Mouse (Mus musculus): ENCODE data around the gene Mkrn2os.

Gene Mkrn2os

DNA sequence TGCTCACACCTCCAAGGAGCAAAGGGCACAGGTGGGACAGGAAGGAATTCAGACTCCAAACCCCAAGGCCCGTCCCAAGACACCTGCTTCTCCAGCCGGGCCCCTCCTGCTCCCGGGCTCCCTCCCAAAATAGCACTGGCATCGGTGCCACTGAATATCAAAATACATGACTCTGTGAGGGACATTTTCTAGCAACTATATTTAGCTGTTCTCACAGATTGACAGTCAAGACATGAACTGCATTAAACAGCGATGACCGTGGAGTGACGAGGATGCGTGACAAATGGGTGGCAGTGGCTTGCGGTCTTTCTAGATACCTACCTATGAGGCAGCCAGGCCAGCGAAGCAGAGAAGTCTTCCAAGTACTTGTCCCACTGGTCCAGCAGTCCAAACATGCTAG, 6.1 kb downstream of the Mkrn2os start:
- in situ Hi-C loops (cut with MboI; ENCODE audit: low pct_unique_long_range_greater_than_20kb in 1 of 2, low sequenced_read_pairs in 2 of 2, unreplicated experiment in 1 of 2): no loop called here

DNA sequence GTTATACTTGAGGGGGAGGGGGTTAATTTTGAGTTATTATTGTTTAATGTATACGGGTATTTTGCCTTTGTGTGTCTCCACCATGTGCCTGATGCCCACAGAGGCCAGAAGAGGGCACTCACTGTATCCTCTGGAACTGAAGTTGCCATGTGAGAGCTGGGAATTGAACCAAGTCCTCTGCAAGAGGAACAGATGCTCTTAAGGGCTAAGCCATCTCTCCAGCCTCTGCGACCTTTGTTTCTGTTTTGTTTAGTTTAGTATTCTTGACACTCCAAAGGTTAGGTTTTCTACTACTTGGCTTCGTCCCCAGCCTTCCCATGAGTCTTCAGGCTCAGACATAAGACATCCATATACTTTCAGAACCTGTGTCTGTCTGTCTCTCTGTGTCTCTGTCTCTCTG, 8.2 kb downstream of the Mkrn2os start:
- in situ Hi-C loops (cut with MboI; ENCODE audit: low pct_unique_long_range_greater_than_20kb in 1 of 2, low sequenced_read_pairs in 2 of 2, unreplicated experiment in 1 of 2): no loop called here

DNA sequence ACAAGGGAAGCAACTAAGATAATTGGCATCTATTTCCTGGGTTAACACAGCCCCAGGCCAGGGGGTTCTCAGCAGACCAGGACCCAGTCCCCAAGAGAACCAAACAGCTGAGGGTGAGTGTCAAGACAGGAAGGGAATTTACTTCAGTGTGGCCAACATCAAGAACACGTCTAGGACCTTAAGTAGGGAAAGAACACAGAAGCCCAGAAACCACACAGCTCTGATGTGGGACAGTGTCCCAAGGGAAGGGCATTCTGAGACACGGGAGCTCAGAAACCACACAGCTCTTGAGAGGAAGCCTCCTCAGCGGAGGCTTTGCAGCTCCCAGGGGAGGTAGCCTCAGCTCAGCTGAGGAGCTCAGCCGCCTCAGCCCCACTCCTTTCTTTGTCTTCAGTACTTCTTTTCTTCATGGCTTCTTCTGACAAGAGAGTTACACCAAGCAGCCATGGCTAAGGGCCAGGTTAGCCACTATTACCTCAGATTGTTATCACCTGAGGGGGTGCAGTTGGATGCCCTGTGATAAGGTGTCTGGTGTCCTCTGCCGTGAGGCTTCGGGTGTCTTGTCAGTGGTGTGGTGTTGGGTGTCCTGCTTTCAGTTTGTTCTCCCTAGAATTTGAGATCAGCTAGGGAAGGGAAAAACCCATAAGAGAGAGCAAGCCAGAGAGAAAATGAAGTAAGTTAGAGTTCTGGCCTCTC, 8.8 kb downstream of the Mkrn2os start:
- in situ Hi-C loops (cut with MboI; ENCODE audit: low pct_unique_long_range_greater_than_20kb in 1 of 2, low sequenced_read_pairs in 2 of 2, unreplicated experiment in 1 of 2): no loop called here

DNA sequence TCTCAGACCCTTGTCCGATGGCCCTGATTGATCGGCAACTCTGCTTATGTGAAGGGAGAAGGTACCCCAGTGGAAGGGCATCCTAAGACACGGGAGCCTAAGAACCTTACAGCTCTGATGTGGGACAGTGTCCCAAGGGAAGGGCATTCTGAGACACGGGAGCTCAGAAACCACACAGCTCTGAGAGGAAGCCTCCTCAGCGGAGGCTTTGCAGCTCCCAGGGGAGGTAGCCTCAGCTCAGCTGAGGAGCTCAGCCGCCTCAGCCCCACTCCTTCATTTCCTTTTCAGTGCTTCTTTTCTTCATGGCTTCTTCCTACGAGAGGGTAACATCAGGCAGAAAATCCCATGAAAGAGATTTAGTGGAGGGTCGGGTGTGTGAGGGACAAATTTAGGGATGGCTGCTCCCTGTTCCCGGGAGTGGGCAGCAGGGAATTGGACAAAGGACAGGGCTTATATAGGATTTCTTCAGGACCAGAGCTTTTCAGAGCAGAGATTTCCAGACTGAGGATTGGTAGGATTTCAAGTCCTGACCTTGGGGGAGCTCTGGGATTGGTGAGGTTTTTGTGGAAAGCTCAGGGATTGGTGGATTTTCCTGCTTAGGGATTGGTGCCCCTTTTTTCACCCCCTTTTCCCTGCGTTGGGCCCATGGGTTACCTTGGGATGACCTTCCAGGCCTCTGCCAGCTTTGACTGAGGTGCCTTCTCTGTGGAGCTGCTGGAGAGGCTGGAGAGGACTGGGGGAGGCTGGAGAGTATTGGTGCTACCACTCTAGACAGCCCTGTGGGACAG, 9.9 kb downstream of the Mkrn2os start:
- in situ Hi-C loops (cut with MboI; ENCODE audit: low pct_unique_long_range_greater_than_20kb in 1 of 2, low sequenced_read_pairs in 2 of 2, unreplicated experiment in 1 of 2): no loop called here

DNA sequence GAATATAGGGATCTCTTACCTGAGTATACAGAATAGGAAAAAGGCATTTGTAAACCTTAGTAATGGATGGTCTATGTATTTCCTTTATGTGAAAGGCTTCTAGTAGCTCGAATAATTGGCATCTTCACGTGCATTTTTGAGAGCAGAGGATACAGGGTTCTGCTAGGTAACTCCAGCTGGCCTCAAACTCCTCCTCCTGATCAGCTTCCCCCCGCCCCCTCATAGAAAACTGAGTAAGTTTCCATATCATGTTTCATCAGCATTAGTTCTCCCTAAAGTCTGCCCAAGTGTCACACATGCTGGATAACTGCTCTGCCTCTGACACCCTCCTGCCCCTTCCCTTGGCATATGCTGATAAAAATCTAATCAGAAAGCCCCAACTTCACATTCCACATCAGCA, 11.6 kb downstream of the Mkrn2os start:
- in situ Hi-C loops (cut with MboI; ENCODE audit: low pct_unique_long_range_greater_than_20kb in 1 of 2, low sequenced_read_pairs in 2 of 2, unreplicated experiment in 1 of 2): no loop called here

DNA sequence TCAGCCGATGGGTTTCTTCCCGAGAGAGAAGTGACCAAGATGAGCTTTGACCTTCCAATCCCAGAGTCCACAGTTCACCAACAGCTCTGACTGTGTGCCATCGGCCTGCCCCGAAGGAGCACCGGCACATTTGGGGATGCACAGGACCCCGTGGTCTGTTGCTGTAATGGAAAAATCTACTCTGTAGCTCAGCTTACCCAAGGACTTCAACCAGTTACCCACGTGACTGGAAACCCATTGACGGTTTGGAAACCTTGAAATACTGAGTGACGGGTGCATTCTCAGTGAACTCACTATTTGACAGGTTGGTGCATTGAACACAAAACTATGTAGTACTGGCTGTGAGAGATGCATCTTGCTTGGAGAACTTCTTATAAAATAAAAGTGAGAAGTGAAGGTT, 14.4 kb downstream of the Mkrn2os start:
- in situ Hi-C loops (cut with MboI; ENCODE audit: low pct_unique_long_range_greater_than_20kb in 1 of 2, low sequenced_read_pairs in 2 of 2, unreplicated experiment in 1 of 2): no loop called here

DNA sequence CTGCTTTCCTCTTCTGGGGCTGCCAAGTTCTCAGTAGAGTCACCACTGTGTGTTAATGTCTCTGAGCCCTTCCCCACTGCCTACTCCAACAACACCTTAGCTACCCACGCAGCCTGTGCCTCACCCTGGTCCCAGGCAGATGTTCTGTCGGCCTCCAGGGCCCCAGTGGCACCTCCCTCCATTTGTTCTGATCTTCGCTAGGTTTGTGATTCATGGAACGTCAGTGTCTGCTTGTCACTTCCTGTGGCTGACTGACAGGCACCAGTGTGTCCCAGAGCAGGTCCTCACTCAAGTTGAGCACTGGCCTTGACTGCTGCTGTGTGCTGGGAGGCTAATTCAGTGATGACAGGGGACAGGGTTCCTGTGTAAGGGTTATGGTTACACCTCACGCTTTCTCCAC, 15.0 kb downstream of the Mkrn2os start:
- in situ Hi-C loops (cut with MboI; ENCODE audit: low pct_unique_long_range_greater_than_20kb in 1 of 2, low sequenced_read_pairs in 2 of 2, unreplicated experiment in 1 of 2): no loop called here

DNA sequence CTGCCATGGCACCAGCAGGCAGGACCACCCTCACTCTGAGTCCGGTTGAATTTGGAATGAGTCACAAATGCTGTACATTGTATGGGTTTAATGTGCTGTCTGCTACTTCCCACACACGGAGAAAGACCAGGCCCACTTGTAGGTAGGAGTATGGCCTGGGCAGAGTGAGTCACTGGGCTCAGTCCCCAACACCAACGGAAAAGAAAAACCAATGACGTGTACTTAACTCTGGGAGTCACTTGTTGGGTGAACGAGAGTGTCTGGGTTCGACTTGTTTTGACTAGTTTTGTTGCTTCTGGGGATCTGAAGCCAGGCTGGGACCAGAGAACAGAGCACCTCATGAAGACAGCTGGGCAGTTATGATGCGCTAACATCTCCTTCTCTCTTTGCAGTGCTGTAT, 18.2 kb downstream of the Mkrn2os start:
- in situ Hi-C loops (cut with MboI; ENCODE audit: low pct_unique_long_range_greater_than_20kb in 1 of 2, low sequenced_read_pairs in 2 of 2, unreplicated experiment in 1 of 2): no loop called here

DNA sequence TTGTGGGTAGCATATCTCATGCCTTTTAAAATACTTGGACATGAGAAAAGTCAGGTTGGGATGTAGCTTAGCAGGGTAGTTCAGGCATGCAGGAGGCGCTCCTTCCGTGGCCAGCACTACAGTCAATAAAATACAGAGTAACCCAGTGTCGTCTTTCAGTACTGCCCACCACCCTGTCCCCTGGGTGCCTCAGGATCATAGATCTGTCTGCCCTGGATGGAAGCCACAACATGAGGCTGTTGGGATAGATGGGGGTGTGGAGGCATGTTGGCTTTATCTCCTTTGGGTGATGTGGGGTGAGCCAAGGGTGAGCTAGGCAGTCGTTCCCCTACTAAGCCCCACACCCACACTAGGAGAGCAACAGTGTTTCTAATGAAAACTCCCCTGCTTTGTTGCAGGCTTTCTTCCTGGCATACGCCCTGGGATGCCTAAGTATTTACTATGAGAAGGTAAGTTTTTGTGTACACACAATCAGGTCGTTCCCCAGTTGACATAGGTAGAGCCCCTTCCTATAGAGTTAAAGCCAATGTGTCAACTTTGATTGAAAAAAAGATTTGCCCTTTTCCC, 26.8 kb downstream of the Mkrn2os start:
- in situ Hi-C loops (cut with MboI; ENCODE audit: low pct_unique_long_range_greater_than_20kb in 1 of 2, low sequenced_read_pairs in 2 of 2, unreplicated experiment in 1 of 2): no loop called here

DNA sequence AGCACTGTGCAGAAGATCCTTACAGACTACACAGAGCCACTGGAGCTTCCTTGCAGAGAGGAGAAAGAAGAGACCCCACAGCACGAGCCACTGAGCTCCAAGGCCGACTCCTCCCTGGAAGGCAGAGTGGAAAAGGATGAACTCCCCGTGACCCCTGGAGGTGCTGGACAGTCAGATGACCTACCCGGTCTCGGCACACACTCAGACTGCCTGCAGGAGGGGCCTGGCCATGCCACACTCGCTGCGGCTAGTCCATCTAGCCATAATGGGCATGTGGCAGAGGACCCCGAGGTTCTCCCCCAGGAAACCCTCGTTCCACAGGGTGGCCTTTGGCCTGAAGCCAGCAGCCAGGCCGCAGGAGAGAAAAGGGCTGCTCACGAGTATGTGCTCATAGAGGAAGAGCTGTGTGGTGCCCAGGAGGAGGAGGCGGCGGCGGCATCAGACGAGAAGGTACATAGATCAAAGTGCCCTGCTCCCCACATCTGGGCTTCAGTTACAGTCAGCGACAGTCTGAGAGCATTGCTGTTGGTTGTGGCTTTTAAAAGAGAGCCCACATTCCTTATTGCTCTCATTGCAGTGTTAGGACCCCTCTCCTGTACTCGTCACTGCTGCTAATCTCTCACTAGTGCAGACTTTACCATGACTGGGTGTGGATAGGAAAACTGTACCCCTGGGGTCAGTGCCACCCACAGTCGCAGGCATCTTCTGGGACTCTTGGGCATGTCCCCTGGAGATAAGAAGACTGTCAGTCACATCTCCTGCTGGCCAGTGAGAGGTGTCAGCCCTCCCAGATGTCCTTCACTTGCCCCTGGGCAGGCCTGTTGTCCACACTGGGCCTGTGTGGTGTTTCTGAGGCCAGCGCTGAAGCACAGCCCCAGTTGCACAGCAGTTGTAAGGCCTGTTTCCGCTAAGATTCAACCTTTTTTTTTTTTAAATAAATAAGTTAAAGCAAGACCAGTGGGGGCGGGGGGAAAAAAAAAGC, 32.4 kb downstream of the Mkrn2os start:
- in situ Hi-C loops (cut with MboI; ENCODE audit: low pct_unique_long_range_greater_than_20kb in 1 of 2, low sequenced_read_pairs in 2 of 2, unreplicated experiment in 1 of 2): no loop called here

DNA sequence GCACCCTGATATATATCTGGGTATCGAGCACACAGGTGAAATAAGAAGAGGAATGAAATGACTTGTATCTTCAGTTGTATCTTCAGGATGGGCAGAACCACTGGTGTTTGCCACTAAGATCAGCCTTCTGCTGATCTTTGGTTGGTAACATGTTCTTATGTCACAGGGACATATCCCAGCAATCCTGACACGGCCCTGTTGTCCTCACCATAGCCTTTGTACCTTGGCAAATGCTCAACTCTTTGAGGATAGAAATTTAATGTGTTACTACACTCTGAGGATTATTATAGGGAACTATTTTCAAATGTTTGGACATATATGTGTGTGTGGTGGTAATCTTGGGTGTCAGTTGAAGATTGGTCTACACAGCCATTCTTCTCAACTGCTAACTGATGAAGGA, 34.2 kb downstream of the Mkrn2os start:
- in situ Hi-C loops (cut with MboI; ENCODE audit: low pct_unique_long_range_greater_than_20kb in 1 of 2, low sequenced_read_pairs in 2 of 2, unreplicated experiment in 1 of 2): no loop called here

DNA sequence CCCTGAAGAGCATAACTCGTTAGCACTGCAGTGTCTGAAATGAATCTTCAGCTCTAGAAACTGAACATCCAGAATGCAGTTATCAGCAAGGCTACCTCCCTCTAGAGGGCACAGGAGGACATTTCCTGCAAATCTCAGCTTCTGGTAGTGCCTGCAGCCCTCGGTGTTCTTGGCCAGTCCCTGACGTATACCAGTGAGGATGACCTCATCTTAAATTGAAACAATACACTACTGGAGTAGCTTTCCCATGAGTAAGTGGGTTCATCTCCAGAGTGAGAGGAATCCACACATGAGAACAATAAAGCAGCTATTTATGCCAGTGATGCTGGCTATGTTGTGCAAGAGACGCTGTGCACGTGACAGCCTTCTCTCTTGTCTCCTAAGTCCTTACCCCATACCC, 36.9 kb downstream of the Mkrn2os start:
- in situ Hi-C loops (cut with MboI; ENCODE audit: low pct_unique_long_range_greater_than_20kb in 1 of 2, low sequenced_read_pairs in 2 of 2, unreplicated experiment in 1 of 2): no loop called here

DNA sequence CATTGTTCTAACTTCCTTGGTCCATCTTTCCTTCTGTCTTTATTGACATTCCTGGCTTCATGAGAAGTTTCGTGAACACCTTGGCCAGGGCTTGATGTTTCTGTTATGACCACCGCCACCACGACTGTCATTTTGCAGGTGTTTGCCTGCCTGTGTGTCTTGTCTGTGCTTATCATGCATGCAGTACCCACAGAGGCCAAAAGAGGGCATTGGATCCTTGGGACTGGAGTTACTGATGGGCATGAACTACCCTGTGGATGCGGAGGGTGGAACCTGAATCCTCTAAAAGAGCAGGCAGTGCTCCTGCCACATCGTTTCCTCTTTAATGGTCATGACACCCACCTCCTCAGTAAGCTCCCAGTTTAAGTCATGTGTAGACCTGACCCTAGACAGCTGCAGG, 46.1 kb downstream of the Mkrn2os start:
- in situ Hi-C loops (cut with MboI; ENCODE audit: low pct_unique_long_range_greater_than_20kb in 1 of 2, low sequenced_read_pairs in 2 of 2, unreplicated experiment in 1 of 2): loop anchor here in 1 of 2 experiments (25.0 kb wide), 1 partner anchor 484 kb away; no protein-coding TSS in a partner anchor

DNA sequence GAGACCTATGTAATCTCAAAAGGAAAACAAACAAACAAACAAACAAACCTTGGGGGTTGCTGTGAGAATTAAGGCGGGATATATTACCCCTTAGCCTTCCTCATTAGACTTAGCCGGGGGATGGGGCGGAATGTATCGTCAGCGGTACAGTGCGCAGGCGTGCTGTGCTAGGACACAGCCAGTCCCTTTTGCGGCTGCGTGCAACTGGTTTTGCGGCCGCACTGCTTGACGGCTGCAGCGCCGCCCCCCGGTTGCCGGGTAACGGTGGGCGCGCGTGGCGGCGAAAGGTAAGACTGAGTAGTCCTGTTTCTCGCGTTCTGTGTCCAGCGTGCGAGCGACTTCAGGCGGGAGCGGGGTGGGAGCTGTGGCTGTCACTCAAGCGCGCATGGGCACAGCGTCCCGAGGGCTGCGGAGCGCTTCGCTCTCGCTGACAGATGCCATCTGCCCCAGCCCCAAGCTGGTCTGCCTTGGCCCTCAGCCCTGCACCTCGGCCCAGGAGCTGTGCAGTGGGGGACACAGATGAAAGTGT, 47.9 kb downstream of the Mkrn2os start, which contains the start of gene Tsen2:
Tsen2 (plus strand) TSS at position 223 of the 529 bp plus-strand sequence.
- in situ Hi-C loops (cut with MboI; ENCODE audit: low pct_unique_long_range_greater_than_20kb in 1 of 2, low sequenced_read_pairs in 2 of 2, unreplicated experiment in 1 of 2): loop anchor here in 1 of 2 experiments (25.0 kb wide), 1 partner anchor 482 kb away; no protein-coding TSS in a partner anchor

DNA sequence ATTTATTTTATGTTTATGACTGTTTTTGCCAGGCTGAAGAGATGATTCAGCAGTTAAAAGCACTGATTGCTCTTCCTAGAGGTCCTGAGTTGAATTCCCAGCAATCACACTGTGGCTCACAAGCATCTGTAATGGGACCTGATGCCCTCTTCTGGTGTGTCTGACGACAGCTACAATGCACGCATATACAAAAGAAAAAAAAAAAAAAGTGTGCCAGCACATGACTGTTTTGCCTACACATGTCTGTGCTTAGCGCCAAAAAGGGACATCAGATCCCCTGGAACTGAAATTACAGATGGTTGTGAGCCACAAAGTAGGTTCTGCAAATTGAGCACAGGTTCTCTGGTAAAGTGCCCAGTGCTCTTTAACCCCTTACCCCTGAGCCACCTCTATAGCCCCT, 50.0 kb downstream of the Mkrn2os start:
- in situ Hi-C loops (cut with MboI; ENCODE audit: low pct_unique_long_range_greater_than_20kb in 1 of 2, low sequenced_read_pairs in 2 of 2, unreplicated experiment in 1 of 2): loop anchor here in 1 of 2 experiments (25.0 kb wide), 1 partner anchor 480 kb away; no protein-coding TSS in a partner anchor

DNA sequence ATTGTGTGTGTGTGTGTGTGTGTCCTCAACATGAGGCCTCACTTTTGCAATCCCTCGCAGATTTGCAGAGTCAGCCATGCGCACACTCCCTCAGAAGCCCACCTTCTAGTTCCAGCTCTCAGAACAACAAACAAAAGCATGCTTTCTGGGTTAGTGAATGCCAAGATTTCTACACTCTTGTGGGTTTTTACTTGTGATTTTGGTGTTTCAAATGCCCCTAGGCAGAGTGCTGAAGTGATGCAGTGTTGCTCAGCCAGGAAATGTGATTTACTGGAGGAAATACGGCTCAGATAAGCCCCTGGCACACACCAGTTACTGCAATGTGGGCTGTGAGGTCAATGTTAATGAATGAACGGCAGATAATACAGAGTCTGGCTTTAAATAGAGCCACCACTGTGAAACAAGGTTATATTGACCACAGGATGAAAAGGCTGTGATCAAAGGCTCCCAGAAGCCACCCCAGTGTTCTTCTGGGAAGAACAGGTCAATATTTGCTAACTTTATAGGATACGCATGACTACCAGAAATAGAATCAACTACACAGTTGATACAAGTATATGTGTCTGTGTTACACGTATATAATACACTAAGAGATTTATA, 50.6 kb downstream of the Mkrn2os start:
- in situ Hi-C loops (cut with MboI; ENCODE audit: low pct_unique_long_range_greater_than_20kb in 1 of 2, low sequenced_read_pairs in 2 of 2, unreplicated experiment in 1 of 2): loop anchor here in 1 of 2 experiments (25.0 kb wide), 1 partner anchor 479 kb away; no protein-coding TSS in a partner anchor

DNA sequence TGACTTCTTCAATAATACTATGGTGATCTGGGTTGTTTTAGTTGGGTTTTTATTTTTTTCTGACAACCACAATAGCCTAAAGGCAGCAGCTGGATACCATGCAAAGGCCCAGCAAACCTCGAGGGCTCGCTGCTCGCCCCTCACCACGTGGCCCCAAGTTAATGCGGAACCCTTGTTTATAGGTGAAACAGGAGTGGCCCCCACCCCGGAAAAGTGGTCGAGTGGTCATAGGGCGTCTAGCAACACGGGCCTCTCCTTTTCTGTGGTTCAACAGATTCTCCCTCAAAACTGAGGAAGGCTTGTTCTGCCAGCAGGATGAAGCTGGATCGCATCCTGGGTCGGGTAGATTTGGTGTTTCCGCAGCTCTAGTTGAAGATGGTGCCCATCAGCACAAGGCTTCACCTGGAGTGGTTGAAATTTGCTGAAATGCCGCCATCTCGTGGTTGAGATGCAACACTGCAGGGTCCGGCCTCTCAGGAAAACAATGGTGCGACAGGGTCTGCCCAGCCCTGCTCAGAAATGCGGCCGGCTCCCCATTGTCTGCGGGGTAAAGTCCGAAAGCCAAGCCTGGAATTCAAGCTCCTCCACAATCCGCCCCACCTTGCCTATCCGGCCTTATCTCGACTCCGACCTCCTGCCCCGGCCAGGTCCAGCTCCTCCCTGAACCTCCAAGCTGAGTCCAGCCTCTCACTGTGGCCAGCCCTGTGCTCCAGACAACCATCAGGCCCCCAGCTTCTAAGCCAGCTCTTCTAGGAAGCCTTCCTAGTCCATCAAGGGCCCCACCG, 53.5 kb downstream of the Mkrn2os start:
- in situ Hi-C loops (cut with MboI; ENCODE audit: low pct_unique_long_range_greater_than_20kb in 1 of 2, low sequenced_read_pairs in 2 of 2, unreplicated experiment in 1 of 2): loop anchor here in 1 of 2 experiments (10.0 to 25.0 kb wide), 2 partner anchors 314 to 477 kb away; partner anchors contain the start of gene Gm17482

Measured in mouse embryonic stem cell (cell line).